In the genomic region with DNA sequence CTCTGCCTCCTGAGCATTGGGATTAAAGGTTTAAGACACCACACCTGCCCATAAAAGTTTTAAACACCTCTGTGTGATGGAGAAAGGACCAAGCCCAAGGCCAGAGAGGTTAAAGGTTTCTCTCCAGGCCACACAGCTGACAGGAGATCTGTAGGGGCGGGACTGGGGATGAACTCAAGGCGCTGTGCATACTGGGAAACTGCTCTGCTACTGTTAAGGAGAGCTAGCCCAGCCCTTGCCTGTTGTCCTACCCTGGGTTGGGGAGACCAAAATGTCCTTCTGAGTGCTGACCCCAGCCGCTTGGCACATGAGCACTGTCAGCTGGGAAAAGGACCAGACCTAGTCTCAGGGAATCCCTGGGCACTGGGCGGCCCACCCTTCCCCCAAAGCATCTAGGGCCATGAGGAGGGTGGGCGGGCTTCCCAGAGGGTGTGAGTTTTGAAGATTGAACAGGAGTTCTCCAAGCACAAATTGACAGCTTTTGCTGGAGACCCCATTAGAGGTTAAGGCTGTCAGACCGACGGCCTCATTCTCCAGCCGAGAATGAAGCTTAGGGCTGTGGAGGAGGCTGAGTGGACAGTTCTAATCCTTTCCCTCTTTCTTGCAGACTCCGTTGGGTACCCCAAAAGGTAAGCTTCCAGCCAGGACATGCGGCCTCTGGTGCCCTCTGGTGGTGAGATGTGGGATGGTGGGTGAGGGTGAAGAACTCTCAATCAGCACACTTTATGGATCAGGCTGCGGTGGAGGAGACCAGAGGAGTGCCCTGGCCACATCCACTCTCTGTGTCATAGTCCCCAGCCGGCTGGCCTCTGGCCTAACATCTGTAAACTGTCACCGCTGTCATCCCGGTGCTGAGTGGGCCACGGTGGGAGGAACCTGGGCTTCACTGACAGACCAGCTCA, we compare ENCODE assay signal across 8 mouse cellular contexts. TPM values are rescaled to one million over a fixed set of nuclear protein-coding genes. Genes with fewer than 3 reads are reported as not detected.
DNase-seq lines count a peak whose midpoint lies in the region; ATAC-seq and TF ChIP-seq lines count a peak whose summit lies in the region.

No protein-coding gene starts in this region.

- H3K4me3 ChIP-seq in forebrain, embryonic 16.5 days (replicated peaks; ENCODE audit: low read length): no peak overlapping the region
- no peak overlapping the region for H3K4me3 ChIP-seq in layer of hippocampus, adult 2 months
- H3K4me3 ChIP-seq in lung, embryonic 14.5 days (ENCODE audit: low read depth, low read length): no peak overlapping the region
- no peak overlapping the region for H3K4me3 ChIP-seq in olfactory bulb, adult 2 months (ENCODE audit: insufficient read depth, low read depth, low read length)

- H3K9me3 ChIP-seq in forebrain, embryonic 16.5 days (ENCODE audit: control insufficient read depth, low read length): no peaks in the 10 kb centered on the region
- no peaks in the 10 kb centered on the region for H3K9me3 ChIP-seq in lung, embryonic 14.5 days (ENCODE audit: low read depth, low read length)

- 27% methylated on average over 15 of the region's 15 CpGs for WGBS in forebrain, embryonic 16.5 days
- WGBS in lung, embryonic 14.5 days: 30% methylated on average over 15 of the region's 15 CpGs
- WGBS in olfactory bulb, adult 2 months: 26% methylated on average over 15 of the region's 15 CpGs

- H3K4me2 ChIP-seq in forebrain, embryonic 16.5 days (ENCODE audit: low read length): no peak overlapping the region
- H3K4me2 ChIP-seq in lung, embryonic 14.5 days: no peak overlapping the region

- no peaks in the 10 kb centered on the region for H3K4me1 ChIP-seq in forebrain, embryonic 16.5 days (replicated peaks; ENCODE audit: control insufficient read depth, insufficient read depth, low read length)
- H3K4me1 ChIP-seq in lung, embryonic 14.5 days (ENCODE audit: insufficient read depth): no peaks in the 10 kb centered on the region
- peaks cover 21% of the 10 kb centered on the region for H3K4me1 ChIP-seq in olfactory bulb, adult 2 months (ENCODE audit: control insufficient read depth, insufficient read depth, low read length)

- no peak for TF ChIP-seq POLR2A in olfactory bulb, adult 2 months (IDR thresholded peaks at IDR 0.05; ENCODE audit: insufficient read depth, low read depth, low read length)

- no peaks in the 10 kb centered on the region for H3K27me3 ChIP-seq in forebrain, embryonic 16.5 days (replicated peaks; ENCODE audit: control insufficient read depth, insufficient read depth, low read length)
- H3K27me3 ChIP-seq in lung, embryonic 14.5 days (ENCODE audit: insufficient read depth, low read length): no peaks in the 10 kb centered on the region

- H3K27ac ChIP-seq in forebrain, embryonic 16.5 days (ENCODE audit: low read length): no peak overlapping the region
- no peak overlapping the region for H3K27ac ChIP-seq in layer of hippocampus, adult 2 months
- H3K27ac ChIP-seq in lung, embryonic 14.5 days (ENCODE audit: low read depth): no peak overlapping the region
- H3K27ac ChIP-seq in olfactory bulb, adult 2 months (ENCODE audit: insufficient read depth, low read depth, low read length): no peak overlapping the region

- peak; percentile 68 for ATAC-seq in forebrain, embryonic 16.5 days
- peak; percentile 26; the same call in 1 of the 2 replicates for ATAC-seq in lung, embryonic 14.5 days (ENCODE audit: insufficient read depth)

- DNase-seq in ES-CJ7 (ENCODE audit: low read depth, low spot score): peak; percentile 76
- peak; percentile 84 for DNase-seq in cerebellum, adult 11 months
- DNase-seq in heart, postnatal 4 days: peak; percentile 92
- peak; percentile 79 to 97 for DNase-seq in layer of hippocampus, adult 2 months (ENCODE audit: low spot score in 2 of 2)
- peak; percentile 88 for DNase-seq in lung, embryonic 14.5 days
- DNase-seq in thymus, postnatal 0 days (ENCODE audit: low spot score): peak; percentile 85

- TF ChIP-seq CTCF in layer of hippocampus, adult 2 months (conservative IDR thresholded peaks at IDR 0.05): peak; percentile 98
- peak; percentile 98 for TF ChIP-seq CTCF in lung, embryonic 14.5 days (IDR thresholded peaks at IDR 0.05; ENCODE audit: low read depth)
- peak; percentile 92 for TF ChIP-seq CTCF in olfactory bulb, adult 2 months (IDR thresholded peaks at IDR 0.05; ENCODE audit: insufficient read depth, low read depth, low read length)

- peaks cover 32% of the 10 kb centered on the region for H3K36me3 ChIP-seq in forebrain, embryonic 16.5 days (ENCODE audit: control insufficient read depth, insufficient read depth)
- peaks cover 45% of the 10 kb centered on the region for H3K36me3 ChIP-seq in lung, embryonic 14.5 days (ENCODE audit: insufficient read depth)

- H3K9ac ChIP-seq in forebrain, embryonic 16.5 days (replicated peaks; ENCODE audit: low read depth, low read length): no peak overlapping the region
- H3K9ac ChIP-seq in lung, embryonic 14.5 days: no peak overlapping the region

RNA-seq across cellular contexts. Expression of gene Misp, which starts 8.8 kb away (rescaled TPM):
- polyA plus RNA-seq in forebrain, embryonic 16.5 days (2015; fragmentation: Nextera tagmentation; extraction: Ambion mirVana): 0.48 and 1.2 TPM in 2 replicates
- under 1 TPM; 0.14 to 0.45 TPM for total RNA-seq in heart, postnatal 4 days (2021)
- total RNA-seq in layer of hippocampus, adult 2 months (2021): 1 to 10 TPM in 1 of 2 experiments, under 1 TPM in 1; 0.54 to 1.1 TPM
- 5.0 and 6.1 TPM in 2 replicates for polyA plus RNA-seq in lung, embryonic 14.5 days (2014; fragmentation: Nextera tagmentation; extraction: Ambion mirVana)
- polyA plus RNA-seq in olfactory bulb, adult 2 months (2012; ENCODE audit: insufficient read depth, insufficient read length, low replicate concordance, missing spikeins): not detected in 2 replicates
- polyA plus RNA-seq in thymus, postnatal 0 days (2015; fragmentation: Nextera tagmentation; extraction: Ambion mirVana): 7.5 and 10.5 TPM in 2 replicates

RNA-seq across cellular contexts. Expression of gene Palm, which starts 18.6 kb away (rescaled TPM):
- 327 and 349 TPM in 2 replicates for polyA plus RNA-seq in forebrain, embryonic 16.5 days (2015; fragmentation: Nextera tagmentation; extraction: Ambion mirVana)
- total RNA-seq in heart, postnatal 4 days (2021): 10 to 100 TPM; 78.5 to 88.6 TPM
- 100 to 1,000 TPM; 275 to 277 TPM for total RNA-seq in layer of hippocampus, adult 2 months (2021)
- 68.1 and 72.4 TPM in 2 replicates for polyA plus RNA-seq in lung, embryonic 14.5 days (2014; fragmentation: Nextera tagmentation; extraction: Ambion mirVana)
- not detected in 2 replicates for polyA plus RNA-seq in olfactory bulb, adult 2 months (2012; ENCODE audit: insufficient read depth, insufficient read length, low replicate concordance, missing spikeins)
- polyA plus RNA-seq in thymus, postnatal 0 days (2015; fragmentation: Nextera tagmentation; extraction: Ambion mirVana): 50.5 and 51.3 TPM in 2 replicates

RNA-seq across cellular contexts. Expression of gene Prss57, which starts 21.2 kb away (rescaled TPM):
- 0.36 and 0.62 TPM in 2 replicates for polyA plus RNA-seq in forebrain, embryonic 16.5 days (2015; fragmentation: Nextera tagmentation; extraction: Ambion mirVana)
- not detected for total RNA-seq in heart, postnatal 4 days (2021)
- total RNA-seq in layer of hippocampus, adult 2 months (2021): under 1 TPM; 0.26 to 0.37 TPM
- 0.11 TPM in 1 of 2 replicates, not detected in the other for polyA plus RNA-seq in lung, embryonic 14.5 days (2014; fragmentation: Nextera tagmentation; extraction: Ambion mirVana)
- polyA plus RNA-seq in olfactory bulb, adult 2 months (2012; ENCODE audit: insufficient read depth, insufficient read length, low replicate concordance, missing spikeins): not detected in 2 replicates
- polyA plus RNA-seq in thymus, postnatal 0 days (2015; fragmentation: Nextera tagmentation; extraction: Ambion mirVana): 31.6 and 32.5 TPM in 2 replicates

RNA-seq across cellular contexts. Expression of gene Fstl3, which starts 34.9 kb away (rescaled TPM):
- polyA plus RNA-seq in forebrain, embryonic 16.5 days (2015; fragmentation: Nextera tagmentation; extraction: Ambion mirVana): 1.1 and 1.4 TPM in 2 replicates
- 10 to 100 TPM; 10.3 TPM for total RNA-seq in heart, postnatal 4 days (2021)
- total RNA-seq in layer of hippocampus, adult 2 months (2021): 1 to 10 TPM; 2.5 to 2.7 TPM
- polyA plus RNA-seq in lung, embryonic 14.5 days (2014; fragmentation: Nextera tagmentation; extraction: Ambion mirVana): 12.2 and 12.4 TPM in 2 replicates
- not detected in 2 replicates for polyA plus RNA-seq in olfactory bulb, adult 2 months (2012; ENCODE audit: insufficient read depth, insufficient read length, low replicate concordance, missing spikeins)
- polyA plus RNA-seq in thymus, postnatal 0 days (2015; fragmentation: Nextera tagmentation; extraction: Ambion mirVana): 5.4 and 6.0 TPM in 2 replicates

RNA-seq across cellular contexts. Expression of gene Ptbp1, which starts 42.2 kb away (rescaled TPM):
- 98.3 and 107 TPM in 2 replicates for polyA plus RNA-seq in forebrain, embryonic 16.5 days (2015; fragmentation: Nextera tagmentation; extraction: Ambion mirVana)
- total RNA-seq in heart, postnatal 4 days (2021): 100 to 1,000 TPM; 167 to 182 TPM
- total RNA-seq in layer of hippocampus, adult 2 months (2021): 10 to 100 TPM; 56.9 to 58.7 TPM
- 355 and 366 TPM in 2 replicates for polyA plus RNA-seq in lung, embryonic 14.5 days (2014; fragmentation: Nextera tagmentation; extraction: Ambion mirVana)
- polyA plus RNA-seq in olfactory bulb, adult 2 months (2012; ENCODE audit: insufficient read depth, insufficient read length, low replicate concordance, missing spikeins): 555 TPM in 1 of 2 replicates, not detected in the other
- 217 and 246 TPM in 2 replicates for polyA plus RNA-seq in thymus, postnatal 0 days (2015; fragmentation: Nextera tagmentation; extraction: Ambion mirVana)
